Mouse (Mus musculus): Measurements from ENCODE around the gene Cplx3. TPM values are rescaled to one million over a fixed set of nuclear protein-coding genes. Genes with fewer than 3 reads are reported as not detected.

Gene Cplx3
- polyA plus RNA-seq, 1 experiment from 2014 or later, result not detected

DNA sequence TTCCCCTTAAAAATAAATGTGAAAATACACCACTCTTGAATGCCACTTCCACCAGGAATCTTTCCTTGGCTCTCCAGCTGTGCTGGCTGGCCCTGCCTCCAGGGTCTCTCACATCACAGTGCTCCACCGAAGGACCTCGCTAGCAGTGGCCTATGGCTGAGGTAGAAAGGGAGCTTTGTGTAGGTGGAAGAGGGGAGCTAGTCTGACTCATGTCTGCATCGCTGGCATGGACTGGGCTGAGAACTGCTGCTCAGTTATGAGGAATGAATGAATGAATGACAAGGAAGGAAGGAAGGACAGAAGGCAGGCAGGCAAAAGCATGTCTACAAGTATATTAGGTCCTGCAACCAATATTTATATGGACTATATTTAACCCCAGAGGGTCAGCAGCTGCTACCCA, 31.2 kb upstream of the Cplx3 start:
- Histone ChIP-seq H3K4me1 (peaks cover 62% of the 10 kb centered on the region), H3K4me3 (replicated peaks) (no peak overlapping the region), H3K9ac (0 out of 2 replicates have a peak overlapping the region, but pooled peaks have one; percentile 17), H3K36me3 (peaks cover 9% of the 10 kb centered on the region), H3K4me2 (peak overlapping the region; percentile 44; the same call in 1 of the 2 replicates), H3K27me3 (no peaks in the 10 kb centered on the region), H3K9me3 (replicated peaks) (no peaks in the 10 kb centered on the region), H3K27ac (peak overlapping the region; percentile 90)
- ATAC-seq (replicated peaks; ENCODE audit: low FRiP score), result no peak
- WGBS, result 46% methylated on average over 3 of the region's 3 CpGs

DNA sequence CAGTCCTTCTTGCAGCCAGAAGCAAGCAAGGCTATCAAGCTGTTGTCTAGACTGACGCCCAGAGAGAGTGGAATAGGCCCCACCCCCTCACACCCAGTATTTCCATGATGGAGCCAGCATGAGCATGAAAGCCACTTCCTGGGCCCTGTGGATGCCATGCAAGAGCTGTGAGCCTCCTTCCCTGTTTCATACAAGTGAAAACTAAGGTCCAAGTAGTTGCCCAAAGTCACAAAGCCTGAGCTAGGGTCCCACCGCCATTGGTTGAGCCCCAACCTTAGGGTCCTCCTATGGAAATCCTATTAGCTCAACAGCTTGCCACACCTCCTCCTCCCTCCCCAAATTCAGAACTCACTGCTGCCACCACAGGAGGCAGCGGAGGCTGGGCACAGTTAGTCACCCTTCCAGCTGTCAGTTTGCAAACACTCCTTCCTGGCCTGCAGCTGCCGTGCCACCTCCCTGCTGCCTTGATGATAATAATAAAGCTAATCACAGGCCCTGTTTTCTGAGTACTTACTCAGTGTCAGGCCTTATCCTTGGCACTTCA, 27.5 kb upstream of the Cplx3 start:
- peaks cover 31% of the 10 kb centered on the region for H3K36me3 ChIP-seq
- no peak for ATAC-seq (replicated peaks; ENCODE audit: low FRiP score)
- 42% methylated on average over 4 of the region's 4 CpGs for WGBS

DNA sequence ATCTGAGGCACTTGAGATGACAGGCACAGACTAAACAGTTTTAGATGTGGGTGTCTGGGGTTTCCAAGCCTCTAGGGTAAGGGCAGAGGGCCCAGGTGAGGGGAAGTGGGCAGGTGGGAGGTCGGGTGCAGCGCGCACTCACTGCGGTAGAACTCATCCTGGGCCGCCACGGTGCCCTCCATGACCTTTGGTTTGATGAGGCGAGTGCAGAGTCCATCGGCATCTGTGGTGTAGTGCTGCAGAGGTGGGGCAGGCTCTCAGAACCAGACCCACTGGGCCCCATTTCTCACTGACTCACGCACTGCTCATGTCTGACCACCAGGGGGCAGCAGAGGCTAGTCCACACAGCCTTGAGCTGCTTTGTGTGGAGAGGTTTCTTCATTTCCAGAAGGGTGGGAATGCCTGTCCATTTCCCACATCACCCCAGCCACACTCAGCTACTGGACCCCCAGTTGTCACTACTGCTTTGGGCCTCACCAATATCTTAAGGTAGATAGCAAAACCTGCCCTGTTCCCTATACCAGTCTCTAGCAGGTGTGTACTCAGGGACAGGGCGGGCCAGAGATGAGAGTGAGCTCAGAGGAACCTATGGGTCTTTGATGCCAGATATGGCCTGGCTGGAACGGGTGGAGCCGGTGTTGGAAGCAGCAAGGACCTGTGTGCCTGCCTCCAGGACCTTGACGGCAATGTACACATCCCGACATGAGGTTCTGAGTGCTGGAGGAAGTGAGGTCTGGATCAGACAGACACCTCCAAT, 23.2 kb upstream of the Cplx3 start:
- no peak overlapping the region for H3K4me2 ChIP-seq

More for the DNA sequence above, 27.5 kb upstream of the Cplx3 start:
- no peak overlapping the region for H3K4me2 ChIP-seq
- no peak overlapping the region for H3K4me3 ChIP-seq (replicated peaks)
- H3K4me1 ChIP-seq, result peaks cover 25% of the 10 kb centered on the region
- H3K9ac ChIP-seq, result no peak overlapping the region
- no peaks in the 10 kb centered on the region for H3K27me3 ChIP-seq
- no peaks in the 10 kb centered on the region for H3K9me3 ChIP-seq (replicated peaks)
- no peak overlapping the region for H3K27ac ChIP-seq

DNA sequence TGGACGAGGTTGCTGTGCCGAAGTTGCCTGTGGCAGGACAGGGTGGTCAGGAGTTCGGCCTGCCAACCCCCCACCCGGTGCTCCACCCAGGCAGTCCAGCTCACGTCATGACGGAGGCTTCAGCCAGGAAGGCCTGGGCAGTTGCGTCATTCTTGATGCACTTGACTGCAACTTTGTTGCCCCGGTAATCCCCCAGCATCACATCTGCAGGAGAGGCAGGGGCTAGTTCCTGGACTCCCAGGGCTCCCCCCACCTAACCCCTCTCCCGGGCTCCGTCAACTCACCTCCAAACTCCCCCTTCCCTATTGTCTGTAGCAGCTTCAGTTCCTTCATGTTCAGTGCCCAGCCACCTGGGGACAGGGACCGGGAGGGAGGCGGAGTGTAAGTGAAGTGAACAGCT, 22.6 kb upstream of the Cplx3 start:
- no peaks in the 10 kb centered on the region for H3K27me3 ChIP-seq
- no peak overlapping the region for H3K4me3 ChIP-seq (replicated peaks)
- no peak overlapping the region for H3K27ac ChIP-seq
- no peaks in the 10 kb centered on the region for H3K9me3 ChIP-seq (replicated peaks)
- 91% methylated on average over 12 of the region's 12 CpGs for WGBS
- no peak overlapping the region for H3K9ac ChIP-seq
- no peak for ATAC-seq (replicated peaks; ENCODE audit: low FRiP score)
- no peak overlapping the region for H3K4me2 ChIP-seq
- peaks cover 77% of the 10 kb centered on the region for H3K36me3 ChIP-seq
- 0 out of 2 replicates have a peak, but pooled peaks cover 3% of the 10 kb centered on the region for H3K4me1 ChIP-seq

More for the DNA sequence above, 23.2 kb upstream of the Cplx3 start:
- Histone ChIP-seq H3K36me3 (peaks cover 73% of the 10 kb centered on the region), H3K9me3 (replicated peaks) (no peaks in the 10 kb centered on the region), H3K27me3 (no peaks in the 10 kb centered on the region), H3K4me1 (0 out of 2 replicates have a peak, but pooled peaks cover 3% of the 10 kb centered on the region), H3K4me3 (replicated peaks) (no peak overlapping the region), H3K27ac (no peak overlapping the region), H3K9ac (no peak overlapping the region)
- WGBS, result 65% methylated on average over 14 of the region's 14 CpGs
- ATAC-seq (replicated peaks; ENCODE audit: low FRiP score), result peak; percentile 61

DNA sequence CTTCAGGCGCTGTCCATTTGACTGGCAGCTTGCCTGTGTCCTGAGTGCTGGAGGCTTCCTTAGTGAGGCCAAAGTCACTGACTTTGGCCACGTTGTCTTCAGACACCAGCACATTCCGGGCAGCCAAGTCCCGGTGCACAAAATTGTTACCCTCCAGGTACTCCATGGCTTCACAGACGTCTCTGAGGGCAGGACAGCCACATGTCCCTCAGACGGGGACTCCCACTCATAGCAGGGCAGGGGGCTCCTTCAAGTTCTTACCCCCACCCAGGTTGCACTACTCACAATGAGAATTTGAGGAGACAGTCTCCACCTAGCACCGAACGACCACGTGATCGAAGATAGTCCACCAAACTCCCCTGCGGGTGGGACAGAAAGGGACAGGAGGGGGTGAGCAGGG, 21.8 kb upstream of the Cplx3 start:
- Histone ChIP-seq H3K4me3 (replicated peaks) (no peak overlapping the region), H3K4me1 (no peaks in the 10 kb centered on the region), H3K4me2 (no peak overlapping the region), H3K27me3 (no peaks in the 10 kb centered on the region), H3K27ac (no peak overlapping the region), H3K36me3 (peaks cover 77% of the 10 kb centered on the region), H3K9me3 (replicated peaks) (no peaks in the 10 kb centered on the region), H3K9ac (no peak overlapping the region)
- WGBS, result 91% methylated on average over 11 of the region's 11 CpGs
- ATAC-seq (replicated peaks; ENCODE audit: low FRiP score), result no peak

DNA sequence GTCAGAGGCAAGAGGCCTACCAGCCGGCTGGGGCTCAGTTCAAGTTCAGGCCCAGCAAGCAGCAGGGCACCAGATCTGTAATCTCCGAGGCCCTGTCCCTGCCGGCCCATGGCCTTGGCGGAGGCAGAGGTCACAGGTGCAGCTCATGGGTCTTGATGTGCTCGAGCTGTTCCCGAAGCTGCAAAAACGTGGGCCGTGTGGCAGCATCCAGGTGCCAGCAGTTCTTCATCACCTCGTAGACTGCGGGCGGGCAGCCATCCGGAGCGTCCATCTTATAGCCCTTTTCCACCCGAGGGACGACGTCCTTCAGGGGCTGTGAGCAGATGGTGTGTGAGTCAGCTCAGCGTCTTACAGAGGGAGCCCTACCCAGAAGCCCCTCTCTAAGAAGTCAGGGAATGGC, 21.1 kb upstream of the Cplx3 start:
- Histone ChIP-seq H3K27me3 (no peaks in the 10 kb centered on the region), H3K4me1 (no peaks in the 10 kb centered on the region), H3K9ac (no peak overlapping the region), H3K36me3 (peaks cover 77% of the 10 kb centered on the region), H3K4me3 (replicated peaks) (no peak overlapping the region), H3K27ac (no peak overlapping the region), H3K9me3 (replicated peaks) (no peaks in the 10 kb centered on the region), H3K4me2 (no peak overlapping the region)
- WGBS, result 83% methylated on average over 17 of the region's 17 CpGs
- no peak for ATAC-seq (replicated peaks; ENCODE audit: low FRiP score)

DNA sequence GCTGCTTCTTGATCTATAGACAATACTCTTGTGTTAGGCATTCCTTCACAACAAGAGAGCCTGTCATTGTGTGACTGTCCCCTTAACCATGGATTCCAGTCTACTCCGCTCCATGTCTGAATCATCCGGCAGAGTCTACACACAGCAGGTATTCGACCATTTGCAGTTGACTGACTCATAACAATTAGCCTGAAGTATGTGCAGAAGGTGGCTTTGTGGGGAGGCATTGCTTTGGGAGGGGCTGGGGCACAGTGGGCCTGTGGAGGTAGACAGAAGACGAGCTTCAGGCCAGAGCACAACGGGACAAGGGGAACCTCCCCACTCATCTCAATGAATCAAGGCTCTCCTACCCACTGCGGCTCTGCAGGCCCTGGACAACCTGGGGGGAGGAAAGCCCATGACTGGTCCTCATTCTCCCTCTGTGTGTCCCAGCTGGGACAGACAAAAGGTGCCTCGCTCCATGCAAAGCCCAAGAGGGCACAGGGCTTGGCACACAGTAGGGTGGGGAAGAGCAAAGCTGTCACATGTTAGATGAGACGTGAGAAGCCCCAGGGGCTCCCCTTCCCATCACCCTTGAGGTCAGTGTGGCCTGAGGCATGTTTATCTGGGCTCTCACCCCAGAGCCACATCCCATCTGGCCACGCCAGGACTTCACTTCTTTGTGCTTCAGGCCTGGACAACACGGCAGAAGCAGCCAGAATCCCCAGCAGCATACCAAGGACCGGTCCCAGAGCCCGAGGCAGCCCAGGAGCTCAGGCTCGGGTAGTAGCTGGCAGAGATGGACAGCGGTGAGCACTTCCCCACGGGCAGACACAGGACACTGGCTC, 19.8 kb upstream of the Cplx3 start:
- H3K4me3 ChIP-seq (replicated peaks), result no peak overlapping the region
- no peaks in the 10 kb centered on the region for H3K27me3 ChIP-seq
- no peaks in the 10 kb centered on the region for H3K9me3 ChIP-seq (replicated peaks)
- no peak overlapping the region for H3K4me2 ChIP-seq
- no peak for ATAC-seq (replicated peaks; ENCODE audit: low FRiP score)
- no peak overlapping the region for H3K9ac ChIP-seq
- H3K36me3 ChIP-seq, result peaks cover 67% of the 10 kb centered on the region
- 82% methylated on average over 15 of the region's 15 CpGs for WGBS
- no peaks in the 10 kb centered on the region for H3K4me1 ChIP-seq
- H3K27ac ChIP-seq, result no peak overlapping the region

DNA sequence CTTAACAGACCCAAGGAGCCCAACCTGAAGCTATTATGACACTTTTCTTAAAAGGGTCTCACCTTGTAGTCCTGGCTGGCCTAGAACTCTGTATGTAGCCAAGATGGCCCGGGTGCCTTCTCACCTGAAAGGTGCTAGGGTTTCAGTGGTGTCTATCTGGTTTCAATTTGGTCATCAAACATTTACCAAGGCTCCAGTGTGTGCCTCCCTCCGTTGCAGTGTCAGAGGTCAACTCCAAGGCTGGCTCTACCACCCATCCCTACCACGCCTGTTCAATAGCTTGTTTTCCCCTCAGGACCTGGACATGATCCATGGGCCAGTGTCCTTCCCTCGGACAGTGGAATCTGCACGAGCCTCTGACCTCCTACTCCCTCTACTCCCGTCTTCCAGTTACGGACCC, 18.2 kb upstream of the Cplx3 start:
- 79% methylated on average over 7 of the region's 7 CpGs for WGBS
- no peak overlapping the region for H3K9ac ChIP-seq

DNA sequence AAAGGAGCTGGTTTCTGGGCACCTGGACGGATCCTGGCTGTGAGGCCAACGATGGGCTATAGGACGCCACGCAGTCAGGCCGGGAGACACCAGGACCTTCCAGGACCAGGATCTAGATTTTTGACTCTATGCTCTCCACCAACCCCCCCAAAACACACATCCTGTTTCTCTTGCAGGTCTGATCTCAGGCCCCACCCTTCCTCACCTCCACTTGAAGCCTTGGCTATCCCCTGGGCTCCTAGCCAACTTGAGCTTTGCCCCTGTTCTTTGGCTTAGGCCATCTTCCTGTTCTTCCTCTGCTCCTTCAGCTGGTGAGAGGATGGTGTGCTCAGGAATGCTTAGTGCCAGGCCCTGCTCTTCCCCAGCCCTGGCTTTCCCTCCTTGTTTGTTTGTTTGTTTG, 14.6 kb upstream of the Cplx3 start, which contains the start of gene Lman1l:
TSS of gene Lman1l (minus strand) at position 101 of the 400 bp plus-strand sequence.
- Histone ChIP-seq H3K36me3 (peaks cover 16% of the 10 kb centered on the region), H3K27ac (no peak within 1 kb of the TSS), H3K4me3 (replicated peaks) (no peak within 1 kb of the TSS), H3K9me3 (replicated peaks) (no peaks in the 10 kb centered on the region), H3K4me2 (no peak within 1 kb of the TSS), H3K9ac (no peak within 1 kb of the TSS), H3K4me1 (no peaks in the 10 kb centered on the region), H3K27me3 (no peaks in the 10 kb centered on the region)
- ATAC-seq (replicated peaks; ENCODE audit: low FRiP score), result no peak
- 92% methylated on average over 5 of the region's 5 CpGs for WGBS

More for the DNA sequence above, 18.2 kb upstream of the Cplx3 start:
- Histone ChIP-seq H3K4me2 (no peak overlapping the region), H3K9me3 (replicated peaks) (no peaks in the 10 kb centered on the region), H3K27me3 (no peaks in the 10 kb centered on the region), H3K36me3 (peaks cover 52% of the 10 kb centered on the region), H3K4me1 (no peaks in the 10 kb centered on the region), H3K4me3 (replicated peaks) (no peak overlapping the region), H3K27ac (no peak overlapping the region)
- ATAC-seq (replicated peaks; ENCODE audit: low FRiP score), result no peak

DNA sequence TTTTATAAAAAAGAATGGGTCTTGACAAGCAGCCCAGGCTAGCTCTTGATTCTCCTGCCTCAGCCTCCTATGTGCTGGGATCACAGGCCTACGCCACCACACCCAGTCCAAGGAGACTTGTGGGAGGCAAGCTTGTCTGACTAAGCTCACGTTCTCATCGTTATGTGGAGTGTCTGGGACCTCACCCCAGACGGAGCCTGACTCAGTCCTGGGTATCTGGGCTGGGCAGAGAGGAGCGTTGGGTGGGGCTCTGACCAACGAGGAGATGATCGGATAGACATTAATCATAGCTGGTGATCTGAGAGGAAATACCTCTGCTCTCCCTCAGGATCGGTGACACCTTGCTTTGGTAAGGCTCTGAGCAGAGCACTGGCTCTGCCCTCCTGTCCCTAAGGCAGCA, 12.8 kb upstream of the Cplx3 start:
- no peaks in the 10 kb centered on the region for H3K4me1 ChIP-seq
- H3K36me3 ChIP-seq, result no peaks in the 10 kb centered on the region
- no peak for ATAC-seq (replicated peaks; ENCODE audit: low FRiP score)
- H3K27ac ChIP-seq, result no peak overlapping the region
- H3K4me3 ChIP-seq (replicated peaks), result no peak overlapping the region
- no peaks in the 10 kb centered on the region for H3K27me3 ChIP-seq
- H3K4me2 ChIP-seq, result no peak overlapping the region
- H3K9ac ChIP-seq, result no peak overlapping the region
- no peaks in the 10 kb centered on the region for H3K9me3 ChIP-seq (replicated peaks)
- WGBS, result 65% methylated on average over 8 of the region's 8 CpGs

DNA sequence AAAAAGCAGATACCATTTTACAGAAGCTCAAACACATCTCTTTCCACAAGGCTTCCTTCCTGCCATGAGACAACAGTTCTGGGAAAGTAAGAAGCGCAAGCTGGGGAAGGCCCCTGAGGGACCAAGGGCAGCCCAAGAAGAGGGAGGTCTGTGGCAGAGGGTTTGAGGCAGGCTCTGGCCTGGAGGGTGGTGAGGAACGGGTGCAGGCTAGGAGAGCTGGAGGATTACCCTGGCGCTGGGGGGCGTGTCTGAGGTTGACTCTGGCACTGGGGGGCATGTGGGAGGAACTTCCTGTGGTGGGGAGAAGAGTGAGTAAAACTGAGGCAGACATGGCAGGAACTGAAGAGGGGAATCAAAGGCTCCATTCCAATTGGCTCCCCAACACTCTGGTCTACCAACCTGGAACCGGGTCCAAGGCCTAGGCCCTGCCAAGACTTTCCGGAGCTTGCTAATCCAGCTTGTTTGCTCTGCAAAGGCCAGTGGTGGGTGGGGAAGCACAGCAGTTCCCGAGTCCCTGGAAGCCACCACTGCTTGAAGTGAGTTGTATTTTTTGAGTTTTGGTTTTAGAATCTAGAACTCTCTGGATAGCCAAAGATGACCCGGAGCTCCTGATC, 11.6 kb upstream of the Cplx3 start:
- Histone ChIP-seq H3K4me3 (replicated peaks) (no peak overlapping the region), H3K4me2 (no peak overlapping the region), H3K36me3 (no peaks in the 10 kb centered on the region), H3K9me3 (replicated peaks) (no peaks in the 10 kb centered on the region), H3K27me3 (no peaks in the 10 kb centered on the region), H3K27ac (no peak overlapping the region), H3K4me1 (no peaks in the 10 kb centered on the region), H3K9ac (no peak overlapping the region)
- no peak for ATAC-seq (replicated peaks; ENCODE audit: low FRiP score)
- WGBS, result 79% methylated on average over 8 of the region's 8 CpGs

DNA sequence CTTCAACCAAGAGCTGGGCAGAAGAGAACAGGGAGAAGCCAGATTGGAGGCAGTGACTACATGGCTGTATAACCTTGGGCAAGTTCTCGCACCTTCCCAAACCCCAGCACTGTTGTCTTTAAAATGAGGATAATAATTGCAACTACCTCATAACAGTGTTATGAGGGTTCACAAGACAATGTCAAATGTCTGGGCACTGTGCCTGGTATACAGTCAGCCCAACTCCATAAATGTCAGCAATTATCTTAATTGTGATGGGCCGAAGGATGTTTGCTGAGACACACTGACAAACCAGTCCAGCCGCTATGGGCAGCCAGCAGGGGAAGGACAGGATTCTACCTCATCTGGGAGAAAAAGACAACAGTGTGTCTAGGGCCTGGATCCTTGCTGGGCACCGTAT, 8.7 kb upstream of the Cplx3 start:
- no peak overlapping the region for H3K9ac ChIP-seq
- H3K4me3 ChIP-seq (replicated peaks), result no peak overlapping the region
- no peaks in the 10 kb centered on the region for H3K9me3 ChIP-seq (replicated peaks)
- no peaks in the 10 kb centered on the region for H3K4me1 ChIP-seq
- no peak overlapping the region for H3K4me2 ChIP-seq
- H3K27me3 ChIP-seq, result no peaks in the 10 kb centered on the region
- no peak overlapping the region for H3K27ac ChIP-seq
- H3K36me3 ChIP-seq, result no peaks in the 10 kb centered on the region
- 82% methylated on average over 4 of the region's 4 CpGs for WGBS
- ATAC-seq (replicated peaks; ENCODE audit: low FRiP score), result no peak
